Mouse (Mus musculus) small intestine, adult 2 months (tissue): ENCODE results near the gene Pde1c.

ENCODE experiments used
- CTCF ChIP-seq: fragments of 200-500 bp; IDR thresholded peaks from 2 replicates; pipeline ENCODE4 v1.5.1; 2012; ENCODE audit warnings: low read depth, mild to moderate bottlenecking, control low read depth, inconsistent platforms, low read length, moderate library complexity, mixed read lengths; ENCODE audit not compliant: insufficient replicate concordance, insufficient read length; ENCODE audit errors: extremely low read depth
- POLR2A ChIP-seq: fragments of 200-500 bp; IDR thresholded peaks from 2 replicates; pipeline ENCODE4 v1.6.1; 2012; ENCODE audit warnings: low read depth, mild to moderate bottlenecking, control low read depth, inconsistent platforms, low read length, moderate library complexity

- no peak for TF ChIP-seq POLR2A
- no peak for TF ChIP-seq CTCF
Observed at GRCm38 (mm10) chr6:56540247-56540646, 28.7 kb downstream of the Pde1c start.
